Mouse (Mus musculus): ENCODE data around the gene Zfp593.

Gene Zfp593

DNA sequence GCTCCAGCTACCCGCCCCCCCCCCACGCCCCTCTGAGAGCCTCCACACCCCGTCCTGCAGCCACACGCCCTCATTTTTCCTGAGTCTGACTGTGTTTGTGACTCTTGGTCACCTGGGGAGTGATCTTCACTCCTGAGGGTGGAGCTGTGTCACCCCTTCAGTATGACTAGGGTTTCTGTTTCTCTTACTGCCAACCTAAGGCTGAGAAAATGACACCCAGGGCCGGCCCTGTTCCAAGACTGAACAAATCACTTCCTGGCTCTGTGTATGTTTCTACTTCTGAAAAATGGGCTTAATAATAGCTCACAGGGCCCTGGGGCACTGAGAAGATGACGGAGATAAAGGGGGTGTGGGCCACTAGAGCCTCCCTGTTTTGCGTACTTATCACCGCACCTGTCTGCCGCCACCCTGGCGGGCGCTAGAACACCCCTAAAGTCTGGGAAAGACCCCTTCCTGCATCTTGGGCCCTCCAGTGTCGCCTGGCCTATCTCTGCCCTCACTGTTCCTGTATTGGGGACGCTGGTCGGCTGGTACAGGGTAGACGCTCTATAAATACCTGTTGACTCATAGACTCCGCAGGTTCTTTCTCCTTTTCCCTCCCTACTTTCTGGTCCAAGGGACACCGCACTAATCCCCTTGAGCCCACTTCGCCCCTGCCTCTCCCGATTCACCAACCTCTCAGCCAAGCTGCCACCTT is 7.7 kb downstream of the Zfp593 start:
- intact Hi-C loops (cut with DNase I) = no loop called here

DNA sequence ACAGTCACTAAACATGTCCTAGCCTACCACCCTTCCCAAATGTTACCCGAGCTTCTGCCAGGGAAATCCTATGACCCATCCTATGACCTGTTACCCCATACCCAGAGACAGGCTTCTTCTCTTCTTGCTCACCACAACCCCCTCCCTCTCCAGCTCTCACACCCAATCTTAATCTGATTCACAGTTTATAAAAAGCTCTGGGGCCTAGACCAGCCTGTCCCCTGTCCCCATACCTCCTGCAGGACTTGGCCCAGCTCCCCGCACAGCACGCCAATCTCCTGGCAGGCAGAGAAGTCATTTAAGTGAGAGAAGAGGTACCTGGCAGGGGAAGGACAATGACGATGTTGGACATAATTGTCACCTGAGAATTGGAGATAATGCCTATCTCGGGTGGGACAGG is 10.5 kb downstream of the Zfp593 start:
- intact Hi-C loops (cut with DNase I) = no loop called here

DNA sequence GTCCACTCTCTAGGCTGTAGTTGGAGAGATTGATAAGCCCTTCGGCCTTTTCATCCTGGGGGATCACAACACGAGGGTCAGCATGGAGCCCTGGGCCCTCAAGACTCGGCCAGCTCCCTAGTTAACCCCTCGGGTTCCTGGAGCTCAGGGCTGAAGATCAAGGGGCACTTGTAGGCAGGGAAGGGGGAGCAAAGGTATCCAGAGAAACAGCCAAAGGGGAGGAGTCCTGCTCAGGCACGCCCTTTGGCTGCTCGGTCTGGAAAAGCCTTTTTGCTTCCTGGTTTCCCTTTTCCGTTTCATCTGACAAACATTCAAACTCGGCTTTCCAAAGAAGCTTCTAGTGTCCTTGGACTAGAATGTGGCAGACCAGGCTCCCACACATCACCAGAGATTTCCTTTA is 15.0 kb downstream of the Zfp593 start:
- intact Hi-C loops (cut with DNase I) = no loop called here

DNA sequence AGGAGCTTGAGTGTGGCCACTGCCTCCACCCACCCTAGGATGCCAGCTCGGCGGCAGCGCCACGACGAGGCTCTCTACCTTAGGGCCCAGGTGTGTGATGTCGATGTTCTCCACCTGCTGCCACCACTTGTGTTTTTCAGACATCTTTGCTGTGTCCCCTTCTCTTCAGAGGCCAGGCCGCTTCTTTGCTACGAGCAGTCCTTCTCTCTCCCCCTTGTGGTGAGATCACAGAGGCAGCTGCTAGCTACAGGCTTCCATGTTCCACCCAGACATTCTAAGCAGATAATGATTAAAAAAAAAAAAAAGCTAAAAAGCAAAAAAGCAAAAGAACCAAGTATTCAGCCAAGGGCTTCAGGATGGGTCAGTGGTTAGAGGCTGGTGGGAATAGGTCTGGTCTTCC is 18.2 kb downstream of the Zfp593 start, which contains the start of gene Catsper4:
Gene Catsper4 (minus strand): TSS at position 190 of the 400 bp plus-strand sequence.
- intact Hi-C loops (cut with DNase I) = no loop called here

DNA sequence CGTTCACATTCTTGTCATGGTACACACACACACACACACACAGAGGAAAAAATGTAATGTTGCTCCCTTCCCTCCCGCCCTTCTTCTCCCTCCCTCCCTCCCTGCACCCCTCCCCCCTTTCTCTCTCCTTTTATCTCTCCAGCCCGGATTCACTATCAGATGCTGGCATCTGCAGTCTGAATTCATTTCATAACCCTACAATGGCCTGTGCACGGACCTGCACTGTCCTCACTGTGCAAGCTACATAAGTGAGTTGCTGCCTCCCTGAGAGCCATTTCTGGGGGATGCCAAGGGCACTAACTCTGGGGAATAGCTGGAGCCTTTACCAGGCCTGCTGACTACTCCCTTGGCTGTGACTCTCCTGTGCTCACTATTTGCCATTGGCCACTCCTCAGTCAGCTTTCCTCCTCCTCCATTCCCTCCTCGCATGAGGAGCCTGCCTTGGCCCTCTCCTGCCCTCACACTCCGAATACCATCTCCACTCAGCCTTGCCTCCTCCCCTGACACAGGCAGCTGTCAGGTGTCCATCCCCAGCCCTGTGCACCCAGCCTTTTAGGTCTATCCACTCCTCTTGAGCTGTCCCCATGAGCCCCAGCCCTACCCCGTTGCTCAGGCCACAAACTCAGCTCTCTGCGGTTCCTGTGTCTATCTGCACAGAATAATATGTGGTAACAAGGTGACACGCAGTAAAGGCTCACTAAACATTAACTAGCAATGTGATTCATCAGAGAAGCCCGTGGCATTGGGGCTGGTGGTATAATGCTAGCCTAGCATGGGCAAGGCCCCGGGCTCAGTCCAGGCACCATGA is 22.4 kb downstream of the Zfp593 start:
- intact Hi-C loops (cut with DNase I) = no loop called here

DNA sequence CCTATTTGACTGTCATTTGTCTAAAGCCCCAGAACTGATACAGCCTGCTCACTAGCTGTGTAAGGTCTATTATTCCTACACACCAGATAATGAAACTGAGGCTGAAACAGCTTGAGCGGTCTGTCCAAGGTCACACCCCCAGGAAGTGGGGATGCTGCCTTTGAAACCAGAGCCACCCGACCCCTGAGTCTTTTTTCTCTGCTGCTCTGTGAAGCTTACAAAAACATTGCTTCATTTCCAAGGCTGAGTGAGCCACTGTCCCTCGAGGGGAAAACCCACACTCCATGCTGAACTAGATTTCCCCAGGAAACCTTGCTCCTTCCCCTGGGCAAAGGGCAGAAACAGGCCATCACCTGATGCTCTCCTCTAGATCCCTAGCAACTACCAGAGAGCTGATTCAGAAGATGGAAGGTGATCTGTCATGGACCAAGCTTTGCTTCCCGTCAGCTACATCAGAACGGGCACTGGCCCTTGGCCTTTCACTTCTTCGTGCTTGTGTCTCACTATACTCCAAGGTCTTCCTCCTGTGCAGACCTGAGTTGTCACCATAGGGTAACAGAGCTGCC is 38.8 kb downstream of the Zfp593 start:
- intact Hi-C loops (cut with DNase I) = no loop called here

DNA sequence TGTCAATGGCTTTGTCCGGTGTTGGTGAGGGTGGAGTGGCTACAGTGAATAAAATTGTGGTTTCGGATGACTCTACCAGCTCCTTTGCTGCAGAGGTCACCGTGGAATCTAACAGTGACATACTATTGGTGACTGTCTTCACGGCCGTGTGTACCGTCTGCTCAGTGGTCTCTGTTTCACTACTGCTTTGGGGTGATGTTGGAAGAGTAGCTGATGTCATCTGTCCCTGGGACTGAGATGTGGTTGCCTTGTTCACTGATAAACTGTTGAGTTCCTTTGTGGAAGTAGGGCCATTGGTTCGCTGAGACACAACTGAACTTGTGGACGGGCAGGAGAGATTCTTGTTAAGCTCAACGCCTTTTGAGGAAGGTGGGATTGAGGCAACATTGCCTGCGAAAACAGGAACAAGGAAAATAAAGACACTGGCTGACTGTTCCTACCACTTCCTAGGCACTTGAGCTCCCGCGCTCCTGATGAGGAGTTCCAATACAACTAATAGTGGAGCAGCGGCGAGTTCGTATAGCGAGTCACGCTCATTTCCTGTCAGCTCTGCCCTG is 42.0 kb downstream of the Zfp593 start:
- intact Hi-C loops (cut with DNase I) = no loop called here

DNA sequence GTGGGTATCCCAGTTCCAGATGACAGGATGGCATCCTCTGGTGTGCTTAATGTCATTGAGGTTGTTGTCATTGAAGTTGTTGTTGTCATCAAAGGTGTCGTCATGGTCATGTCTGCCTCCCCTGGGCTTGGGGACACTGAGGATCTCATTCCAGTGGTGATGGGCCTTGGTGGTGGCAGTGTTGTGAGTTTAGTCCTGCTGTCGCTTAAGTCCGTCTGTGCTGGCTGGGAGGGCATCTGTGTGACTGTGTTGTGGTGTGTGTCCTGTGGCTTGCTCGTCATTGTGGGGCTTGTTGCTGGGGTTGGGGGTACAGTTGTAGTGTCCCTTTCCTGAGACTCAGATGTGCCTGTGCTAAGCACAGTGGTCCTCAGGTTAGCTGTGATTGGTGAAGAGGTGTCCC is 42.5 kb downstream of the Zfp593 start, which contains the start of gene Gm7534:
Gene Gm7534 (minus strand): TSS at position 101 of the 400 bp plus-strand sequence.
- intact Hi-C loops (cut with DNase I) = no loop called here

DNA sequence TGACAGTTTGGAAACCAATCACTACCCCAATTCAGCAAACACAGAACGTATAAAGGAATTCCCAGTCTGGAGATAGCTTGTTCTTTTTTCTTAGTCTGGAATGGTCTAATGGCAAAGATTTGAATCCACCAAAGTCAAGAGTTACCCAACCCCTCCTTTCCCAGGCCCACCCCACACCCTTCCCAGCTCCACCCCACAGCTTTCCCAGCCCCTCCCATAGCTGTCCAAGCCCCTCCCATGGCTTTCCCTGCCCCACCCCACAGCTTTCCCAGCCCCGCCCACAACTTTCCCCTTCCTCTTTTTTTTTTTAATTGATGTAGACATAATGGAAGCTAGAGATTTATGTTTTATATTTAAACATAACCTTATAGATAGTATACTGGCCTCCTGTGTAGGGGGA is 46.0 kb downstream of the Zfp593 start:
- intact Hi-C loops (cut with DNase I) = no loop called here
